Mouse (Mus musculus): ENCODE measurements around the gene Prr7. TPM values are rescaled to one million over a fixed set of nuclear protein-coding genes. Genes with fewer than 3 reads are reported as not detected.
A peak's percentile ranks its signal among the peaks of the same experiment; 100 is the strongest.

The Prr7 gene
- polyA plus RNA-seq, 1 experiment from 2014 or later, result 5.8 TPM

DNA sequence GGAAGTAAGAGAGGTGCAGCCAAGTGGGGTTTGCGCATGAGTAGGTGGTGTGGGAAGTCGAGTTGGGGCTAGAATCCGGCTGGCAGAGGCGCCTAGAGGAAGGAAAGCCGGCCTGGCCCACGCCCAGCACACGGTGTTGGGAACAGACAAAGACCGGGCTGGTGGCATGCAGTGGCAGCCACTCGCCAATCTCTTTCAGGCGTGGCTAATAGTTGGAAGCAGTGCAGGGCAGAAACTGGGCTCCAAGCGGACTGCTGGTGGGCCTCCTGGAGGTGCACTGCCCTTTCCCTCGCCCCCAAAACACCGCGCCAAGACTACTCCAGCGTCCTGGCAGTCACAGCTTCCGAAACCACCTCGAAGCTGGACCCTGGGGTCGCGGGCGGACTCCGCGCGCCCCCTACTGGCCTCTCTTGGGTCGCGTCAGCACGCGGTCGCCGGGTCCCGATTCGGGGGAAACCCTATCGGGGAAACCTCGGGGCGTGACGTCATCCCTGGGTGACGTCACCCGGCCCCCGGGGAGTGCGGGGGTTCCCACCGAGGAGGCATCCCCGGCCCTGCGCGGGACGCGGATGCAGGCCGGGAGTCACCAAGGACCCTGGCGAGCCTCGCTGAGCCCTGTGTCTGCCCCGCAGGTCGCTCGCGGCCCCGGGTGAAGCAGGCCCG lies 7.2 kb downstream of the Prr7 start:
- Histone ChIP-seq H3K27me3 (replicated peaks) (no peaks in the 10 kb centered on the region), H3K9me3 (replicated peaks) (no peaks in the 10 kb centered on the region), H3K36me3 (peaks cover 26% of the 10 kb centered on the region), H3K4me2 (peak overlapping the region; percentile 94), H3K9ac (replicated peaks) (peak overlapping the region; percentile 76), H3K4me3 (replicated peaks) (peak overlapping the region; percentile 53), H3K4me1 (peaks cover 96% of the 10 kb centered on the region), H3K27ac (replicated peaks) (peak overlapping the region; percentile 93)
- ATAC-seq (ENCODE audit: low FRiP score), result peak; percentile 65
- WGBS, result 0% methylated on average over 48 of the region's 54 CpGs

DNA sequence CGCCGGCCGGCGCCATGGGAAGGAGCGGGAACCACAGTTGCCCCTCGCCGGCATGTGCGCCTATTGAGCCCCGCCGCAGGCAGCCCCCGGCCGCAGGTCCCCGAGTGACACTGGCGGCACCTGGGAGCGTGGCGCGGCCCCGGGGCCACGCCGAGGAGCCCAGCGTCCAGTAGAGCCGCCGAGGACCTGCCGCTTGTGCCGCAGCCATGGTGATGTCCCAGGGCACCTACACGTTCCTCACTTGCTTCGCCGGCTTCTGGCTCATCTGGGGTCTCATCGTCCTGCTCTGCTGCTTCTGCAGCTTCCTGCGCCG lies 7.7 kb downstream of the Prr7 start:
- peaks cover 91% of the 10 kb centered on the region for H3K4me1 ChIP-seq
- H3K4me3 ChIP-seq (replicated peaks), result peak overlapping the region; percentile 53
- ATAC-seq (ENCODE audit: low FRiP score), result peak; percentile 45
- no peaks in the 10 kb centered on the region for H3K27me3 ChIP-seq (replicated peaks)
- H3K9ac ChIP-seq (replicated peaks), result peak overlapping the region; percentile 76
- peak overlapping the region; percentile 94 for H3K4me2 ChIP-seq
- H3K36me3 ChIP-seq, result peaks cover 31% of the 10 kb centered on the region
- WGBS, result under 1% methylated on average over 31 of the region's 31 CpGs
- H3K9me3 ChIP-seq (replicated peaks), result no peaks in the 10 kb centered on the region
- H3K27ac ChIP-seq (replicated peaks), result peak overlapping the region; percentile 93

DNA sequence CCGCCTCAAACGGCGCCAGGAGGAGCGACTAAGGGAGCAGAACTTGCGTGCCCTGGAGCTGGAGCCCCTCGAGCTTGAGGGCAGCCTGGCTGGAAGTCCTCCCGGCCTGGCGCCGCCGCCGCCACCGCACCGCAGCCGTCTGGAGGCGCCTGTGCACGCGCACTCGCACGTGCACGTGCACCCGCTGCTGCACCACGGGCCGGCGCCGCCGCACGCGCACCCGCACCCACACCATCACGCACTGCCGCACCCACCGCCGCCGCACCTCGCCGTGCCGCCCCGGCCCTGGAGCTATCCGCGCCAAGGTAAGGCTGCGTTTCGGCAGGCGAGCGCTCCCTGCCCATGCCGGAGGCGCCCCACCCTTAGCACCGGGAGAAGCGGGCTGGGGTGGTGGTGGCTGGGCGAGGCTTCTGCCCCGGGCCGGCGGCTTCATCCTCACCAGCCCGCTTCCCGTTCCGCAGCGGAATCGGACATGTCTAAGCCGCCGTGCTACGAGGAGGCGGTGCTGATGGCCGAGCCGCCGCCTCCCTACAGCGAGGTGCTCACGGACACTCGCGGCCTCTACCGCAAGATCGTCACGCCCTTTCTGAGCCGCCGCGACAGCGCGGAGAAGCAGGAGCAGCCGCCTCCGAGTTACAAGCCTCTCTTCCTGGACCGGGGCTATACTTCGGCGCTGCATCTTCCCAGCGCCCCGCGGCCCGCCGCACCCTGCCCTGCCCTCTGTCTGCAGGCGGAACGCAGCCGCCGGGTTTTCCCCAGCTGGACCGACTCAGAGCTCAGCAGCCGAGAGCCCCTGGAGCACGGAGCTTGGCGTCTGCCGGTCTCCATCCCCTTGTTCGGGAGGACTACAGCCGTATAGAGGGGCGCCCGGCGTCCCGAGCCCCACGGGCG lies 8.3 kb downstream of the Prr7 start:
- peak overlapping the region; percentile 53 for H3K4me3 ChIP-seq (replicated peaks)
- peaks cover 87% of the 10 kb centered on the region for H3K4me1 ChIP-seq
- peak; percentile 76 for ATAC-seq (ENCODE audit: low FRiP score)
- no peaks in the 10 kb centered on the region for H3K9me3 ChIP-seq (replicated peaks)
- peaks cover 37% of the 10 kb centered on the region for H3K36me3 ChIP-seq
- no peaks in the 10 kb centered on the region for H3K27me3 ChIP-seq (replicated peaks)
- H3K4me2 ChIP-seq, result peak overlapping the region; percentile 94
- under 1% methylated on average over 88 of the region's 103 CpGs for WGBS
- peak overlapping the region; percentile 76 for H3K9ac ChIP-seq (replicated peaks)
- peak overlapping the region; percentile 93 for H3K27ac ChIP-seq (replicated peaks)

DNA sequence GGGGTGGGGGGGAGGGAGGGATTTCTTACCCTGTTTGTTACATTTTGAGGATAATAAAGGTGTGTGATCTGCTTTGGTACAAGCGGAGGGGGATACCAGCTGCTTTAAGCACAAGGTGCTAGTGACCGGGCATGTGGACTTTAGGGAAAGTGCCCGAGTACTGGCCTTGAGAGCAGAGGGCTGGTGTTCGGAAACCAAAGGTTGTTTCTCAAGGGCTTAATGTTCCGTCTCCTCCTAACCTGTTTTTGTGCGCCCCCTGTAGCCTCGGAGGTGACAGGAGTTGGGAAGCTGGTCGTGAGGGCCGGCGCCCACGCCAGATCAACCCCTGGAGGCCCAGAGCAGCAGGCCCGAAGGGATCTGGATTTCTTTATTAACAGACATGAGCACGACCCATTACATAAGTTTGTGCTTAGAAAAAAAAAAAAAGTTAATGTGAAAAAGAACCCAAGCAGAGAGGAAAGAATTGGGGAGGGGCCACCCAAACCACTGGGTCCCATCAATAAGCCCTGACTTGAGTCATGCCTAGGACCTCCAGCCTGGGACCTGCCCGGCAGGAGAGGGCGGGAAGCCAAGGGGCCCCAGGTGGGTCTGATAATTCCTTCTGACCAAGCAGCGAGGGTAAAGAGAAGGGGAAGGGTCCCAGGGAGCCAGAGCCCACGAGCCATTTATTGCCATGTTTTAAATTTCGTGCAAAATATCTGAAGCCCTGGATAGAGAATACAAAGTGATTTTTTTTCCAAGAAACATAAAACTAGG lies 9.2 kb downstream of the Prr7 start:
- Histone ChIP-seq H3K36me3 (peaks cover 46% of the 10 kb centered on the region), H3K27ac (replicated peaks) (peak overlapping the region; percentile 93), H3K4me1 (peaks cover 81% of the 10 kb centered on the region), H3K9ac (replicated peaks) (peak overlapping the region; percentile 76), H3K4me3 (replicated peaks) (peak overlapping the region; percentile 53), H3K9me3 (replicated peaks) (no peaks in the 10 kb centered on the region), H3K27me3 (replicated peaks) (no peaks in the 10 kb centered on the region), H3K4me2 (peak overlapping the region; percentile 94)
- 16% methylated on average over 18 of the region's 18 CpGs for WGBS
- ATAC-seq (ENCODE audit: low FRiP score), result no peak

DNA sequence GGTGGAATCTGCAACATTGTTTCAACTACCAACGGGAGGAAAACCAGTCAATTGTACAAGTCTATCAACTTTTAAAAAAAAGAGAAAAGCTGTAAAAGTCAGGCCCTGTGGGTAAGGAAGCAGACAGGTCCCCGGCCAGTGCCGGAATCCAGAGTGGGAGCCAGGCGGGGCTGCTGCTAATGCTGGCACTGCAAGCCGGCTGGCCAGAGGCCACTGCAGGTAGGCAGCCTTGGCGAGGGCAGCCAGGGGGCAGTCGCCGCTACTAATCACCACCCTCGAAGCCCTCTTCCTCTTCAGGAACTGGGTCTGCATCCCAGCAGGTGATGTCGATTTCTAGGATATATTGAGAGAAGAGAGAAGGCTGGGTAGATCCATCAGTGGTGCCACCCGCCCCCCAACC lies 9.9 kb downstream of the Prr7 start:
- Histone ChIP-seq H3K9me3 (replicated peaks) (no peaks in the 10 kb centered on the region), H3K4me2 (peak overlapping the region; percentile 23), H3K4me3 (replicated peaks) (no peak overlapping the region), H3K9ac (replicated peaks) (peak overlapping the region; percentile 24; the same call in 1 of the 2 replicates), H3K27ac (replicated peaks) (peak overlapping the region; percentile 93), H3K27me3 (replicated peaks) (no peaks in the 10 kb centered on the region), H3K36me3 (peaks cover 51% of the 10 kb centered on the region), H3K4me1 (peaks cover 74% of the 10 kb centered on the region)
- ATAC-seq (ENCODE audit: low FRiP score), result no peak
- 48% methylated on average over 11 of the region's 11 CpGs for WGBS

DNA sequence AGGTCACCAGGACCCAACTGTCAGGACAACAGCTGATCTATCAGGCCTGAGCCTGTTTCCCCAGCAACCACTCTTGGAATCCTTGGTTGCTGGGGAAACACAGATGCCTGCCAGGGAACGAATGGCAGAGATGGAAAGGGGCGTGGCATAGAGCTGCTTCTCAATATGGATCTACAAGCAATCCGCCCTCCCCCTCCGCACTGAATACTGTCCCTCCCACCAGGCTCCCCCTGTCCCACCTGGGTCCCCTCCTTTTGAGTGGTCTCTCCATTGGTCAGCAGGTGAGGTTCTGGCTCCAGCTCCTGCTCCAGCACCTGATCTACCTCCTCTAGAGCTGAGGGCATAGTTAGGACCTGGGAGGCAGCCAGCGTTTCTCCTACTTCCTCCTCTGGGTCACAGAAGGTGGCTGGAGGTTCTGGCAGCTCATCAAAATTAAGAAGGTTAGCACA lies 10.6 kb downstream of the Prr7 start:
- H3K9ac ChIP-seq (replicated peaks), result no peak overlapping the region
- ATAC-seq (ENCODE audit: low FRiP score), result no peak

DNA sequence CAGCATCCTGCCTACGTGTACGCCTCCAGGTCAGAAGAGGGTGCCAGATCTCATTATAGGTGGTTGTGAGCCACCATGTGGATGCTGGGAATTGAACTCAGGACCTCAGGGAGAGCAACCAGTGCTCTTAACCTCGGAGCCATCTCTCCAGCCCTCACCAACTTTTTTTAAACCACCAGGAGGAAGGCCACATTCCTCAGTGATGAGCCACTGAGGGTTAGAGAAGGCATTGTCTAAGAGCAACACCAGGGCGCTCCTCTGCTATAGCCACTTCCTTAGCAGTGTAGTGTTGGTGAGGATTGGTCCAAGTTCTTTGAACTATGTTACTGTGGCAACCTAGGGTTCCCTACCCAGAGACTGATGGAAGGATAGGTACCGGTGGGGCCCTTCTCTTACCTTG lies 11.7 kb downstream of the Prr7 start:
- Histone ChIP-seq H3K9ac (replicated peaks) (no peak overlapping the region), H3K27ac (replicated peaks) (no peak overlapping the region)

More for the DNA sequence above, 10.6 kb downstream of the Prr7 start:
- WGBS, result 20% methylated on average over 5 of the region's 5 CpGs
- H3K27me3 ChIP-seq (replicated peaks), result no peaks in the 10 kb centered on the region
- peaks cover 67% of the 10 kb centered on the region for H3K4me1 ChIP-seq
- H3K4me3 ChIP-seq (replicated peaks), result no peak overlapping the region
- H3K27ac ChIP-seq (replicated peaks), result peak overlapping the region; percentile 93
- no peaks in the 10 kb centered on the region for H3K9me3 ChIP-seq (replicated peaks)
- H3K36me3 ChIP-seq, result peaks cover 58% of the 10 kb centered on the region
- H3K4me2 ChIP-seq, result peak overlapping the region; percentile 23; the same call in 1 of the 2 replicates

DNA sequence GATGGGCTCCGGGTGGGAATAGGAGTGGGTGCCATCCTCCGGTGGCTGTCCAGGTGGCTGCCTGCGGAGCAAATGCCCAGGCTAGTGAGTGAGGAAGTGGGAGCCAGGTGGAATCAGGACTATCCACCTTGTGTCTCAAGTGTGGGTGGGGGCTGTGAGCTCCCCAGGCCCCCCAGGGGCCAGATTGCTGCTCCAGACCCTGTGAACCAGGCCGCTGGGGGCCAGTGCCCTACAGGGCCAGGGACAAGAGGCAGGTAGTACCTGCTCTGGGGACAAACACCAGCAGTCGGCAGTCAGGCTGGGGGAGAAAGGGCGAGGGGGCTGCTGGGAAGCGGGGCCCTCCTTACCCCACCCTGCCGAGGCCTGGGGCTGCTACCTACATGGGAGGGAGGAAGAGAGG lies 12.2 kb downstream of the Prr7 start:
- no peak for ATAC-seq (ENCODE audit: low FRiP score)
- Histone ChIP-seq H3K4me3 (replicated peaks) (no peak overlapping the region), H3K36me3 (peaks cover 74% of the 10 kb centered on the region), H3K27ac (replicated peaks) (0 out of 2 replicates have a peak overlapping the region, but pooled peaks have one; percentile 33), H3K4me2 (no peak overlapping the region), H3K9me3 (replicated peaks) (no peaks in the 10 kb centered on the region), H3K27me3 (replicated peaks) (no peaks in the 10 kb centered on the region), H3K4me1 (peaks cover 51% of the 10 kb centered on the region), H3K9ac (replicated peaks) (no peak overlapping the region)
- WGBS, result 95% methylated on average over 8 of the region's 8 CpGs

More for the DNA sequence above, 11.7 kb downstream of the Prr7 start:
- Histone ChIP-seq H3K27me3 (replicated peaks) (no peaks in the 10 kb centered on the region), H3K4me3 (replicated peaks) (no peak overlapping the region), H3K4me1 (peaks cover 56% of the 10 kb centered on the region), H3K36me3 (peaks cover 69% of the 10 kb centered on the region), H3K4me2 (no peak overlapping the region), H3K9me3 (replicated peaks) (no peaks in the 10 kb centered on the region)
- WGBS, result 83% methylated on average over 5 of the region's 5 CpGs
- no peak for ATAC-seq (ENCODE audit: low FRiP score)

DNA sequence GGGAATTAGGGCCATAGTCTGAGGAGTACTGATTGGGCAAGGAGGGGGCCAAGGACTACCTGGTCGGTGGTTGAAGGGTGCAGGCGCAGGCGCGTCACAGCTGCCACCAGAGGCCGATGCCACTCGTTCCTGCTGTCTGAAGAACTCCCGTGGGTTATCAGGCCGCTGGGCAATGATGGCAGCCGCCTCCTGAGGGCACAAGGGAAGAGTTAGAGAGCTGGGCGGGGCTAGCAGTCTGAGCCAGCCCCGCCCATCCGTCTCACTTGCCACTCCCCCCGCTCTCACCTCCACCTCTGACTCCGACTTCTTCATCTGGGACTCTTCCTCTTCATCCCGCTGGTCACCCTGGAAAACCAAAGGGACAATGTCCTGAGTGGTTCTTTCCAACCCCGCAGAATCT lies 13.4 kb downstream of the Prr7 start:
- Histone ChIP-seq H3K4me1 (peaks cover 46% of the 10 kb centered on the region), H3K9ac (replicated peaks) (no peak overlapping the region), H3K27ac (replicated peaks) (no peak overlapping the region), H3K4me3 (replicated peaks) (no peak overlapping the region), H3K27me3 (replicated peaks) (no peaks in the 10 kb centered on the region), H3K9me3 (replicated peaks) (no peaks in the 10 kb centered on the region), H3K4me2 (no peak overlapping the region), H3K36me3 (peaks cover 86% of the 10 kb centered on the region)
- ATAC-seq (ENCODE audit: low FRiP score), result no peak
- WGBS, result 65% methylated on average over 16 of the region's 16 CpGs

DNA sequence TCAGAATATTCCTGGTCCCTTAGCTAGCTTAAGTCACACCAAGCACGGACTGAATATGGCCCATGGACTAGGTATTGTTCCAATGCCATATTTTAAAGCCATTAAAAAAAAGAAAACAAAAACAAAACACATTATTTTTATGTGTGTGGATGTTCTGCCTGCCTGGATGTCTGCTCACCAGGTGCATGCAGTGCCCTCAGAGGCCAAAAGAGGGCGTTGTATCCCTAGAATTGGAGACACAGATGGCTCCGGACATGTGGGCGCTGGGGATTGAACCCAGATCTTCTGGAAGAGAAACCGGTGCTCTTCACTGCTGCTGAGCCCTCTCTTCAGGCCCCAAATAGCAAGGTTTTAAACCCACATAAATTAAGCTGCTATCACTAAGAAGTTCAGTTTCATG lies 14.0 kb downstream of the Prr7 start:
- Histone ChIP-seq H3K4me2 (no peak overlapping the region), H3K9ac (replicated peaks) (no peak overlapping the region), H3K9me3 (replicated peaks) (no peaks in the 10 kb centered on the region), H3K27ac (replicated peaks) (no peak overlapping the region), H3K27me3 (replicated peaks) (no peaks in the 10 kb centered on the region), H3K36me3 (peaks cover 89% of the 10 kb centered on the region), H3K4me3 (replicated peaks) (no peak overlapping the region), H3K4me1 (peaks cover 46% of the 10 kb centered on the region)
- no peak for ATAC-seq (ENCODE audit: low FRiP score)
- 56% methylated on average over 5 of the region's 5 CpGs for WGBS

DNA sequence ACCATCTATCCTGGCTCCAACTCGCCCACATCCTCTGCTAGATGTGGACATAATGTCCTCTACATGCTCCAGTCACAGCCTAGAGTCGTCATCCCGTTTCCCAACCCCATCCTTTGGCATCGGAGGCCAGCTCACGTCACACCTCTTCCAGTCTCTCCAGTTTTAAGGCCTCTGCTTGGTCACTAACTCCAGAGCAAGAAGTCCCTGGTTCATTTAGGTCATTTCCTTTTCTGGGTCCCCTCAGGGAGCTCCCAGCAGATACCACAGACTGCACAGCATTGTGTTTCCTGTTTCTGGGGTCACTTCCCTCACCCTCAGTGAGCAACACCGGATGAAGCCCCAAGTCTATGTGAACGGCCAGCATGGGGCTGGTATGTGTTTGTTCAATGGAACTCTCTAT lies 14.9 kb downstream of the Prr7 start:
- Histone ChIP-seq H3K4me2 (no peak overlapping the region), H3K9me3 (replicated peaks) (no peaks in the 10 kb centered on the region), H3K36me3 (peaks cover 87% of the 10 kb centered on the region), H3K27ac (replicated peaks) (peak overlapping the region; percentile 20; the same call in 1 of the 2 replicates), H3K4me1 (peaks cover 46% of the 10 kb centered on the region), H3K27me3 (replicated peaks) (no peaks in the 10 kb centered on the region), H3K9ac (replicated peaks) (no peak overlapping the region), H3K4me3 (replicated peaks) (no peak overlapping the region)
- ATAC-seq (ENCODE audit: low FRiP score), result no peak
- 83% methylated on average over 7 of the region's 7 CpGs for WGBS
